Comparison of ENCODE assay signal across 8 mouse cellular contexts in the genomic region with DNA sequence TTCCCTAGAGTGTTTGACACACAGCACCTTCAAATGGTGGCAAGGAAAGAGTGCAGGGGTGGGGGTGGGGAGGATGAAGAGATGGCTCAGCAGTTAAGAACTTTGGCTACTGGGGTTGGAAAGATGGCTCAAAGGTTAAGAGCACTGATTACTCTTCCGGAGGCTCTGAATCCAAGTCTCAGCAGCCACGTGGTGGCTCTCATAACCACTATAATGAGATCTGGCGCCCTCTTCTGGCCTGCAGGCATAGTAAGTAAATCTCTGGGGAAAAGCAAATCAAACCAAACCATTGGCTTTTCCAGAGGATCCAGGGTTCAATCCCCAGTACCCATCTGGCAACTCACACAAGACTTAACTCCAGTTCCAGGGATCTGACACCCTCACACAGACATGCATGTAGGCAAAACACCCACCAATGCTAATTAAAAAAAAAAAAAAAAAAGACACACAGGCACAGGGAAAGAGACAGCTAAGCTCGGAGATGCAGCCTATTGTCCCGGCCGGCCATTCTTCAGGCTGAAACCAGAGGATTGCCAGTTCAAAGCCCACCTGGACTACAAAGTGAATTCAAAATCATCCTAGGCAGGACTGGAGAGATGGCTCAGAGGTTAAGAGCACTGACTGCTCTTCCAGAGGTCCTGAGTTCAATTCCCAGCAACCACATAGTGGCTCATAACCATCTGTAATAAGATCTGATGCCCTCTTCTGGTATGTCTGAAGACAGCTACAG. TPM values are rescaled to one million over a fixed set of nuclear protein-coding genes. Genes with fewer than 3 reads are reported as not detected.
DNase-seq lines count a peak whose midpoint lies in the region; ATAC-seq and TF ChIP-seq lines count a peak whose summit lies in the region.
"Had no signal": no experiment of that assay in that cellular context is flagged by ENCODE, and none has a peak within 500 bp of the region (broad histone marks: within the 10 kb centered on the region; RNA-seq: fewer than 3 reads in every experiment).

No protein-coding gene starts in this region.

- no peak overlapping the region for H3K4me3 ChIP-seq in left cerebral cortex, adult 2 months
- H3K4me3 ChIP-seq: heart, embryonic 13.5 days had no signal

- intact Hi-C loops in left cerebral cortex, adult 2 months (cut with DNase I) = no loop called here

- peak; percentile 62 for TF ChIP-seq CTCF in left cerebral cortex, adult 2 months (IDR thresholded peaks at IDR 0.05)

- DNase-seq in left cerebral cortex, adult 2 months (ENCODE audit: extremely low spot score in 1 of 2, low spot score in 2 of 2) = peak in 1 of 2 experiments; percentile 39
- no peak for DNase-seq in left cerebral cortex, adult 8-10 months (ENCODE audit: low spot score in 2 of 2)
- peak; percentile 94 for DNase-seq in ES-CJ7 (ENCODE audit: low read depth, low spot score)
- DNase-seq in adrenal gland, postnatal 10 days = peak; percentile 78
- DNase-seq in layer of hippocampus, postnatal 10 days (ENCODE audit: low spot score in 2 of 2) = peak; percentile 52 to 58
- peak; percentile 80 for DNase-seq in retina, embryonic 14.5 days (ENCODE audit: low spot score)

- H3K27ac ChIP-seq in left cerebral cortex, adult 2 months = no peak overlapping the region
- H3K27ac ChIP-seq: heart, embryonic 13.5 days had no signal

- 0 out of 2 replicates have a peak, but pooled peaks have one; percentile 32 for ATAC-seq in erythroid progenitor cell, adult 5-6 weeks (replicated peaks; ENCODE audit: low FRiP score, poor library complexity, severe bottlenecking)

RNA-seq across cellular contexts. Expression of a gene that starts 1.8 kb away (rescaled TPM):
- not detected for total RNA-seq in left cerebral cortex, adult 2 months (2021)
- total RNA-seq in left cerebral cortex, adult 8-10 months (2022) = under 1 TPM in 1 of 4 experiments, not detected in 3; 0.14 TPM
- total RNA-seq in adrenal gland, postnatal 10 days (2021) = 1 to 10 TPM in 1 of 2 experiments, under 1 TPM in 1; 0.75 to 2.6 TPM
- total RNA-seq in erythroid progenitor cell, adult 5-6 weeks (2015; ENCODE audit: low replicate concordance) = not detected in 2 replicates
- not detected in 2 replicates for total RNA-seq in erythroid progenitor cell, adult 5-6 weeks (2017; ENCODE audit: low replicate concordance)
- total RNA-seq in layer of hippocampus, postnatal 10 days (2021) = not detected

RNA-seq across cellular contexts. Expression of a gene that starts 8.2 kb away (rescaled TPM):
- total RNA-seq in left cerebral cortex, adult 2 months (2021) = 100 to 1,000 TPM; 428 to 429 TPM
- 100 to 1,000 TPM; 295 to 398 (median 356) TPM for total RNA-seq in left cerebral cortex, adult 8-10 months (2022)
- total RNA-seq in adrenal gland, postnatal 10 days (2021) = 100 to 1,000 TPM; 208 to 341 TPM
- total RNA-seq in erythroid progenitor cell, adult 5-6 weeks (2015; ENCODE audit: low replicate concordance) = 143 and 194 TPM in 2 replicates
- total RNA-seq in erythroid progenitor cell, adult 5-6 weeks (2017; ENCODE audit: low replicate concordance) = 312 and 348 TPM in 2 replicates
- 100 to 1,000 TPM; 393 to 440 TPM for total RNA-seq in layer of hippocampus, postnatal 10 days (2021)

RNA-seq across cellular contexts. Expression of a gene that starts 9.8 kb away (rescaled TPM):
- total RNA-seq in left cerebral cortex, adult 2 months (2021) = not detected
- under 1 TPM in 2 of 4 experiments, not detected in 2; 0.36 to 0.39 TPM for total RNA-seq in left cerebral cortex, adult 8-10 months (2022)
- under 1 TPM; 0.12 to 0.33 TPM for total RNA-seq in adrenal gland, postnatal 10 days (2021)
- total RNA-seq in erythroid progenitor cell, adult 5-6 weeks (2015; ENCODE audit: low replicate concordance) = not detected in 2 replicates
- total RNA-seq in erythroid progenitor cell, adult 5-6 weeks (2017; ENCODE audit: low replicate concordance) = not detected in 2 replicates
- under 1 TPM; 0.18 to 0.22 TPM for total RNA-seq in layer of hippocampus, postnatal 10 days (2021)

RNA-seq across cellular contexts. Expression of a gene that starts 16.9 kb away (rescaled TPM):
- not detected for total RNA-seq in left cerebral cortex, adult 2 months (2021)
- total RNA-seq in left cerebral cortex, adult 8-10 months (2022) = not detected
- total RNA-seq in adrenal gland, postnatal 10 days (2021) = not detected
- not detected in 2 replicates for total RNA-seq in erythroid progenitor cell, adult 5-6 weeks (2015; ENCODE audit: low replicate concordance)
- total RNA-seq in erythroid progenitor cell, adult 5-6 weeks (2017; ENCODE audit: low replicate concordance) = not detected in 2 replicates
- total RNA-seq in layer of hippocampus, postnatal 10 days (2021) = under 1 TPM in 1 of 2 experiments, not detected in 1; 0.75 TPM

RNA-seq across cellular contexts. Expression of a gene that starts 30.9 kb away (rescaled TPM):
- 10 to 100 TPM; 18.2 to 19.2 TPM for total RNA-seq in left cerebral cortex, adult 2 months (2021)
- total RNA-seq in left cerebral cortex, adult 8-10 months (2022) = 10 to 100 TPM; 14.7 to 16.4 (median 15.1) TPM
- total RNA-seq in adrenal gland, postnatal 10 days (2021) = 10 to 100 TPM; 66.7 to 92.5 TPM
- 0.84 and 5.8 TPM in 2 replicates for total RNA-seq in erythroid progenitor cell, adult 5-6 weeks (2015; ENCODE audit: low replicate concordance)
- total RNA-seq in erythroid progenitor cell, adult 5-6 weeks (2017; ENCODE audit: low replicate concordance) = 2.1 and 6.2 TPM in 2 replicates
- 10 to 100 TPM; 18.9 to 20.9 TPM for total RNA-seq in layer of hippocampus, postnatal 10 days (2021)

Comparison
In these comparisons a context has a peak if more than half of its experiments do, and no peak if none do; other contexts are left out.
1. DNase-seq: peak in ES-CJ7 (single experiment), adrenal gland, postnatal 10 days (single experiment), layer of hippocampus, postnatal 10 days (2 of 2) and retina, embryonic 14.5 days (single experiment); none in left cerebral cortex, adult 8-10 months (0 of 2).